Mouse (Mus musculus) layer of hippocampus, adult 9-10 months (tissue): ENCODE data around the gene Plxdc2.
"Not testable (repeated sequence)": the region's sequence is repeated elsewhere in the genome, so short reads cannot be mapped to it uniquely, and the experiment has no call there.

Experiments
- DNase-seq: peaks from one replicate; pipeline ENCODE4 v3.0.0; 2022; ENCODE audit warnings: low spot score

Plxdc2 gene

DNA sequence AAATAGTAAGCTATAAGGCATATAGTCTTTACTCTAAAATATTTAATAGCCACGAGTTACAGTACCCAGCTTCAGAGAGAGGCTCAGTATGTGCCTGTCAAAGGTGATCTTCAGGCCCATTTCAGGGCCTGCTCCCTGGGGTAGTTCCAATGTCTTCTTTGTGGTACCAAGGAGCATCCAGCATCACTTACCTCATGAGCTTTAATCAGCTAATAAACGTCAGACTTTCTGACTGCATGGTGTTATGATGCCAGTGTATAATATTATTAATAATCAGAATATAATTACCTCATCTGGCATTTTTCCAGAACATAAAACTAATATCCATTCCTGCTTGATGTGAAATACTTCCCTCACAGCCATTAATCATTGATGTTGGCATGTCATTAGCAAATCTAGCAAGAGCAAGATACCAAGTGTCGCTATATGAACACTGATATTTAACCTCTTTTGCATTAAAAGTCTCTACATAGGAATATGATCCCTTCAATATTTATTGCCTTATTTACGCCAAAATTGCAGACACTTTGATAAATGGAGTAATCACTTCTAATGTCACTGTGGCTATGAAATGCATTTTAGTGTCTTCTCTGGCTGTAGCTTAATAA is 393.3 kb downstream of the Plxdc2 start:
- DNase-seq: no peak

DNA sequence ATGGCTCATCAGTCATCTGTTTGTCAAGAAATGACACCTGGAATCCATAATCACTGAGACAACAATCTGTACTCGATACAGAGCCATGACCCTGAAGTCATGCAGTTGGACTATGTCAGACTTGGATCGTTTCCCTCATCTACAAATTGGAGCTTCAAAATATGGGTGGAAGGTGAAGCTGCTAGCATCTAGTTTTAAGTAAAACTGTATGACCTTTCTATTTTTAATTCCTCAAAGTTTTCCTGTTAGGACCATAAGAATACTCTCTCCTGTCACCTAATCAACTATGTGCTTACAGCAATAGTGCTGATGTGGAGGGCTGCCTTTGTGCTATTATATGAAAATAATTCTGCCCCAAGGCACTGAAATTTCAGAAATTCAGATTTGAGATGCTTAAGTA is 401.1 kb downstream of the Plxdc2 start:
- DNase-seq: no peak

DNA sequence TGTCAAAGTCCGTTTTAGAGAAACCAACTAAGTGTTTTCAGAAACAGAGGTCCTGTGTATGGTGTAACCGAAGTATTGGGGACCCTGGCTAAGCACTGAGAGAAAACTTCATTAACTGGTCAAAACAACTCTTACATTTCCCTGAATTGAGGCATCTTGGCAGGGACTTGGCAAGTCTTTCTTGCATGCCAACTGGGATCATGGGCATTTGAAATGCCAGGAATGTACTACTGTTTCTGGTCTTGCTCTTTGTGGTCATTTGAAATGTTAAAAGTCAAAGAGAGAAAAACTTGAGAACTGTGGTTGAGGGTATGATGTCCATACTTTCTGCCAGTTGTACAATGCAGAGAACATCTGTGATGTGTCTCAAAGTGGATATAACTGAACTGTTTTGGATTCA is 403.7 kb downstream of the Plxdc2 start:
- no peak for DNase-seq

DNA sequence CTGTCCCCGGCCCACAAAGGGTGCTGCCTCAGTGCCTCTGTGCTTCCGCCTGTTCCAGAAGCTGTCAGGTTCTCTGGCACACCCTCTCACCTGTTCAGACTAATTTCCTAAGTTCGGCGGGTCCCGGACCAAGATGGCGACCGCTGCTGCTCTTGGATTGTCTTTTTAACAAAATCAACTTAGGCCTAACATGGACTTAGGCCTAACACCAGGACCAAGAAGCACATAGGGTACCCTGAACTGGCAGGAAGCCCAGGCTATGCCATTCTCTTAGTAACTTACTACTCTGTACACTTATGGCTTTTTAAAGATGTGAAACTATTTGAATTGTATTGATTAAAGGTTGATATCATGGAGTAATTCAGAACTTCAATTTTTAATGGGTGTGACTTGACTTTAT is 413.0 kb downstream of the Plxdc2 start:
- not testable (repeated sequence) for DNase-seq

DNA sequence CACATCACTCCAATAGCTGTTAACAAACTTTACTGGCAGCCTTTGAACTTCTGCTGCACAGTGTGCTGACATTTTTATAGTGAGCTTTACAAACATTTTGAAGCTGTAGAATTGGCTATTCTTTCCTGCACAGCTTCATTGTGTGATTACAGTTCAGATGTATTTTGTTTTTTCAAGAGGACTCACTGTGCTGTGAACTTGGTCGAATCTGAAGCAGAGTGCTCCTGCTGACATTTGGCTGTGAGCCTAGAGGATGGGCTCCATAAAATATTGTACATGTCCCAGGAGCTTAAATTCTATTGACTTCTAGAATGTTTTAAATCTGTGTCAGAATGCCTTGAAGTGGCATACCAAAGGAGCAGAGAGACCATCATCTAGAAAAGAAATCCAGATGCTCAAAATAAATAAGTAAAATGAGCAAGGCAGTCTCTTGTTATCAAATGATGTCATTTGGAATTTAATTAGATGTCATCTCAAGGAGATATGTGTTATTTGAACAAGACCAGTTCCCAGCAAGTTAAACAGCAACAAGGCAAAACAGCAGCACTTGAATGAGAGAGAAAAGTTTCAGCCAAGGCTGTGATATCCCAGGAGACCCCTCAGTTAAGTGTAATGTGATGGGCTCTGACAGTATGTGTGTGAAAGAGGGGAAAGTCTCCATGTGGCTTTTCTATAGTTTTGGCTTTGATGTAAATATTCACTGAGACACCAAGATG is 417.5 kb downstream of the Plxdc2 start:
- DNase-seq: no peak

DNA sequence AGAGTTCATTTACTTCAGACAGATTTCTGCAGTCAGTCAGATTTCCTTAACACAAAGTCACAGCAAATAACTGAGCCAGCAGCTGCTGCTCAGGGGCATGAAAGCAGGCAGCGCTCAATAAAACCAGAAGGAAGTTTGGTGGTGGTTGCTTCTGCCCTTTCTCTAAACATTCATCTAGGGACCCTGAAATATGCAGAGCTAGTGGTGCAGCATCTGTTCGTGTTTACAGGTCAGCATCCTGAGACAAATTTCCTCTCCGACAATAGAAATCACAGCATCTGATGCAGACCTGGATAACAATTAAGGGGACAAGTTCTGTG is 418.0 kb downstream of the Plxdc2 start:
- no peak for DNase-seq

DNA sequence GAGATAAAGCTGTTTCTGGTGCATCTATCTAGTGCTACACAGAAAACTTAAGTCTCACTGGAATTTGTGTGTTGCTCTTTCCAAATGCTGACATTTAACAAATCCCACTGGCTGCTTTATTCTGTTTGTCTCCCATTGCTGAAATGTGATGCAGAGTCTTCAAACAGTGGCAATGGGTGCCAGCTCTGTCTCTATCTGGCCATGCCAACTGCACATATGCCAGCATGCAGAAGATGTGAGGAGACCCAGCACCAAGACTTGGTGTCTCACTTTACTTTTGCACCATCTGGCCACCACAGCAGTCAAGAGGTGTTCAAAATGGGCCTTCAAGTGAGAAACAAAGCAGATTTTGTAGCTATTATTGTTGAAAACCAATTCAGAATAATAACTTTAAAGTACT is 439.2 kb downstream of the Plxdc2 start:
- no peak for DNase-seq
